Mouse (Mus musculus) hindbrain, embryonic 16.5 days (tissue): ENCODE measurements around the gene Olfr668. TPM values are rescaled to one million over a fixed set of nuclear protein-coding genes. Genes with fewer than 3 reads are reported as not detected.
"Not testable (repeated sequence)": the region's sequence is repeated elsewhere in the genome, so short reads cannot be mapped to it uniquely, and the experiment has no call there.

ENCODE experiments used
- ATAC-seq: fragments of 200-750 bp; cut with Nextera tagmentation; 2 replicates; pipeline ENCODE4 v1.8.0; 2017; ENCODE audit warnings: moderate TSS enrichment, moderate library complexity
- H3K27ac ChIP-seq: fragments of 300-500 bp; sonication (generic); 2 replicates; pipeline ENCODE4 v1.5.1; 2014; ENCODE audit warnings: low read depth, mild to moderate bottlenecking, control low read depth, low read length, moderate library complexity
- H3K27me3 ChIP-seq: fragments of 300-500 bp; sonication (generic); replicated peaks from 2 replicates; pipeline ENCODE4 v1.6.1; 2014; ENCODE audit warnings: low read length; ENCODE audit not compliant: control insufficient read depth, insufficient read depth
- H3K36me3 ChIP-seq: fragments of 300-500 bp; sonication (generic); 2 replicates; pipeline ENCODE4 v1.6.1; 2014; ENCODE audit warnings: mild to moderate bottlenecking, low read length, moderate library complexity, mixed read lengths; ENCODE audit not compliant: control insufficient read depth, insufficient read depth
- H3K4me1 ChIP-seq: fragments of 300-500 bp; sonication (generic); 2 replicates; pipeline ENCODE4 v1.6.1; 2014; ENCODE audit warnings: low read depth, low read length; ENCODE audit not compliant: control insufficient read depth, insufficient read depth
- H3K4me2 ChIP-seq: fragments of 300-500 bp; sonication (generic); 2 replicates; pipeline ENCODE4 v1.6.1; 2014; ENCODE audit warnings: mild to moderate bottlenecking, low read length, control low read depth, moderate library complexity
- H3K4me3 ChIP-seq: fragments of 300-500 bp; sonication (generic); 2 replicates; pipeline ENCODE4 v1.5.1; 2014; ENCODE audit warnings: mild to moderate bottlenecking, low read length, control low read depth, moderate library complexity
- H3K9ac ChIP-seq: fragments of 300-500 bp; sonication (generic); 2 replicates; pipeline ENCODE4 v1.6.1; 2014; ENCODE audit warnings: low read depth, mild to moderate bottlenecking, control low read depth, low read length, moderate library complexity
- H3K9me3 ChIP-seq: fragments of 300-500 bp; sonication (generic); 2 replicates; pipeline ENCODE4 v1.6.1; 2014; ENCODE audit warnings: mild to moderate bottlenecking, low read length, moderate library complexity; ENCODE audit not compliant: control insufficient read depth
- WGBS: fragments of 180-500 bp; shearing (Covaris S2); extraction: QIAGEN DNeasy Blood & Tissue Kit; methylation state at CpG from one replicate; pipeline ENCODE4 v1.1.7; 2014; 5-methylcytosine and 5-hydroxymethylcytosine counted together
- polyA plus RNA-seq: library from polyadenylated mRNA; unstranded; fragments of >200 nt; fragmentation: Nextera tagmentation; extraction: Ambion mirVana; gene quantifications from 2 replicates; pipeline ENCODE4 v1.2.1, GENCODE M21; 2015

Gene Olfr668
- not detected in 2 replicates for polyA plus RNA-seq

GRCm38 (mm10) chr7:104927957-104928356 is at the start of gene Olfr668:
Gene Olfr668 (minus strand): TSS chr7:104928057.
- Histone ChIP-seq H3K27ac (no peak within 1 kb of the TSS), H3K4me3 (no peak within 1 kb of the TSS), H3K4me1 (no peaks in the 10 kb centered on the region), H3K36me3 (no peaks in the 10 kb centered on the region), H3K4me2 (no peak within 1 kb of the TSS), H3K27me3 (no peaks in the 10 kb centered on the region), H3K9ac (no peak within 1 kb of the TSS), H3K9me3 (no peaks in the 10 kb centered on the region)
- no peak for ATAC-seq
- WGBS, result 64% methylated on average over 1 of the region's 1 CpGs

- H3K27ac ChIP-seq, H3K4me3 ChIP-seq, H3K36me3 ChIP-seq, H3K4me1 ChIP-seq, H3K4me2 ChIP-seq, H3K9ac ChIP-seq, H3K9me3 ChIP-seq, H3K27me3 ChIP-seq, ATAC-seq: not testable (repeated sequence)
- WGBS, result 74% methylated on average over 2 of the region's 2 CpGs
Measured at GRCm38 (mm10) chr7:104972507-104972906, 44.6 kb upstream of the Olfr668 start.

DNA sequence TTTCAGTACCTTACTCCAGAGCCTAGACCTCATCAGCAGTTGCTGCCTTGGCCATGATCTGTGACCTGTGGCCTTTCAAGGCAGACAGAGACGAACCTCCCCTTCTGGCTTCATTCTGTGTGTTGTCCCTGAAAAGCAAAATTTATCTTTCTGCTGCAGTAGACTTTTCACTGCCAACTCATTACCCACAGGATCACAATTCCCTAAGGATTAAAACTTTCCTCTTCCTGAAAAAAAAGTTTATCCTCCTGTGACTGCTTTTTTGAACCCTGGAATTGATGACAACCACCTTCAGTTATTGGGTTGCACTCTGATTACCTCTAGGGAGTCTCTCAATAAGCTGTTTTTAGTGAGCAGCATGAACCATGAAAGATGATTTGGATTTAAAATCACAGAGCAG is 34.7 kb upstream of the Olfr668 start, which contains the start of gene Olfr670:
Gene Olfr670 (minus strand): TSS at position 101 of the 400 bp plus-strand sequence.
- Histone ChIP-seq H3K36me3 (no peaks in the 10 kb centered on the region), H3K4me2 (no peak within 1 kb of the TSS)
- WGBS, result 67% methylated on average over 1 of the region's 1 CpGs

DNA sequence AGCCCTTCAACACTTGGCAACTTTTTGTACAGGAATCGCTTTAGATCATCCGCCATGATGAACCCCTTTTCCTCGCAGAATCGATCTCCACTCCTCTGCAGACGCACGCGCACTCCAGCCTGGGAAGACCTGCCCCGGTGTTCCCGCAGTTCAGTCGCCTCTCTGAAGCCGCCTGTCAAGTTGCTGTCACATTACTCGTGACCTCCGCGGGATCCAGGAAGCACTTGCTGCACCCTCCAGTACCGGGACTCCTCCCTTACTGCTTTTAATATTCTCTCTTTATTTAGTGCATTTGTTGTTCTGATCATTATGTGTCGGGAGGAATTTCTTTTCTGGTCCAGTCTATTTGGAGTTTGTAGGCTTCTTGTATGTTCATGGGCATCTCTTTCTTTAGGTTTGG is 22.4 kb upstream of the Olfr668 start:
- not testable (repeated sequence) for H3K9ac ChIP-seq, H3K4me3 ChIP-seq, H3K4me2 ChIP-seq, H3K9me3 ChIP-seq, H3K36me3 ChIP-seq, ATAC-seq, H3K27ac ChIP-seq, H3K4me1 ChIP-seq, H3K27me3 ChIP-seq
- 96% methylated on average over 16 of the region's 16 CpGs for WGBS

More for the DNA sequence above, 34.7 kb upstream of the Olfr668 start, which contains the start of gene Olfr670:
- H3K4me3 ChIP-seq, result no peak within 1 kb of the TSS
- no peaks in the 10 kb centered on the region for H3K9me3 ChIP-seq
- no peaks in the 10 kb centered on the region for H3K27me3 ChIP-seq
- no peak for ATAC-seq
- no peak within 1 kb of the TSS for H3K9ac ChIP-seq
- no peaks in the 10 kb centered on the region for H3K4me1 ChIP-seq
- H3K27ac ChIP-seq, result no peak within 1 kb of the TSS

- no peak within 1 kb of the TSS for H3K27ac ChIP-seq
- H3K27me3 ChIP-seq, result no peaks in the 10 kb centered on the region
- no peaks in the 10 kb centered on the region for H3K4me1 ChIP-seq
- H3K4me2 ChIP-seq, result no peak within 1 kb of the TSS
- ATAC-seq, result no peak
- H3K9ac ChIP-seq, result no peak within 1 kb of the TSS
- H3K9me3 ChIP-seq, result no peaks in the 10 kb centered on the region
- 87% methylated on average over 1 of the region's 1 CpGs for WGBS
- H3K36me3 ChIP-seq, result no peaks in the 10 kb centered on the region
- H3K4me3 ChIP-seq, result no peak within 1 kb of the TSS
Measured at GRCm38 (mm10) chr7:104933940-104934339, 6.1 kb upstream of the Olfr668 start, which contains the start of gene Olfr669. Gene Olfr669 (plus strand): TSS chr7:104934240.

DNA sequence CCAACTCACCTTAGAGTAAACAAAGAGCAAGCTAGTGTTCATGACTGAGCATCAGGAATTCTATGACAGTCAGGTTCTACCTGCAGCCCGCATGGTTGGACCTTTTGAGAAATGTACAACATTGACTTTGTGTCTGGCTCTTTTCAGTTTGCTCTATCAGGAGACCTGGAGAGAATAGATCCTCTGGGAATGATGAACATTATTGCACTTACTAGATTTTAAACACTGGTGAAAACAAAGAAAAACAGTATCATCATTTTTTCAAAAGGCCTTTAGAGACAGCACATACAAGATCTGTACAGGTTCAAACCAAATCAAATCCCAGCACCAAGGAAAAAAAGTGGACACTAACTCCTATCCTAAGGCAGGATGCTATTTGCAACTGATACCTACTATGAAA is 6.5 kb downstream of the Olfr668 start, which contains the start of gene Olfr667:
Gene Olfr667 (minus strand): TSS at position 101 of the 400 bp plus-strand sequence.
- Histone ChIP-seq H3K4me3 (no peak within 1 kb of the TSS), H3K4me2 (no peak within 1 kb of the TSS), H3K9me3 (no peaks in the 10 kb centered on the region), H3K36me3 (no peaks in the 10 kb centered on the region), H3K27me3 (no peaks in the 10 kb centered on the region), H3K9ac (no peak within 1 kb of the TSS), H3K27ac (no peak within 1 kb of the TSS), H3K4me1 (no peaks in the 10 kb centered on the region)
- 92% methylated on average over 1 of the region's 1 CpGs for WGBS
- no peak for ATAC-seq

GRCm38 (mm10) chr7:104895852-104896251 is 32.0 kb downstream of the Olfr668 start, which contains the start of gene Olfr666:
Gene Olfr666 (minus strand): TSS chr7:104895952.
- H3K4me1 ChIP-seq, result no peaks in the 10 kb centered on the region
- WGBS, result 90% methylated on average over 2 of the region's 2 CpGs
- no peak for ATAC-seq

GRCm38 (mm10) chr7:104877731-104878130 is 50.1 kb downstream of the Olfr668 start, which contains the start of gene Olfr665:
Gene Olfr665 (plus strand): TSS chr7:104878031.
- H3K4me1 ChIP-seq, result no peaks in the 10 kb centered on the region
- ATAC-seq, result no peak
- H3K27me3 ChIP-seq, result no peaks in the 10 kb centered on the region
- H3K9me3 ChIP-seq, result no peaks in the 10 kb centered on the region
- H3K4me2 ChIP-seq, result no peak within 1 kb of the TSS
- H3K9ac ChIP-seq, result no peak within 1 kb of the TSS
- 48% methylated on average over 1 of the region's 1 CpGs for WGBS
- H3K4me3 ChIP-seq, result no peak within 1 kb of the TSS
- no peak within 1 kb of the TSS for H3K27ac ChIP-seq
- H3K36me3 ChIP-seq, result no peaks in the 10 kb centered on the region

More at GRCm38 (mm10) chr7:104895852-104896251, 32.0 kb downstream of the Olfr668 start, which contains the start of gene Olfr666:
- Histone ChIP-seq H3K4me3 (no peak within 1 kb of the TSS), H3K9ac (no peak within 1 kb of the TSS), H3K36me3 (no peaks in the 10 kb centered on the region), H3K27me3 (no peaks in the 10 kb centered on the region), H3K9me3 (no peaks in the 10 kb centered on the region), H3K4me2 (no peak within 1 kb of the TSS), H3K27ac (no peak within 1 kb of the TSS)
